Mouse (Mus musculus): ENCODE measurements at regions not wholly inside any gene's neighbourhood (a gene's known extent, or its start where the extent isn't known, plus 50 kb on each side); places are given as distances from the start of the nearest gene placed in this dataset.

GRCm38 (mm10) chr9:6430437-6430836 lies 160.8 kb upstream of the Ddi1 start:
- TF ChIP-seq CTCF (conservative IDR thresholded peaks at IDR 0.05; ENCODE audit: low read length): no peak
- no peak for TF ChIP-seq NANOG (IDR thresholded peaks at IDR 0.05; ENCODE audit: borderline replicate concordance, low read length)

Data from E14TG2a.4 (cell line).